Mouse (Mus musculus) lung, postnatal 0 days (tissue): ENCODE measurements around the gene Prss33. TPM values are rescaled to one million over a fixed set of nuclear protein-coding genes. Genes with fewer than 3 reads are reported as not detected.
A peak's percentile ranks its signal among the peaks of the same experiment; 100 is the strongest.

ENCODE experiments used
- ATAC-seq: fragments of 200-750 bp; cut with Nextera tagmentation; 2 replicates; pipeline ENCODE4 v1.8.0; 2017; ENCODE audit warnings: moderate library complexity
- DNase-seq: peaks from one replicate; pipeline ENCODE4 v3.0.0-alpha.2; 2016; ENCODE audit warnings: low spot score
- H3K27ac ChIP-seq: fragments of 300-500 bp; sonication (generic); 2 replicates; pipeline ENCODE4 v1.5.1; 2014; ENCODE audit warnings: antibody characterized with exemption, mild to moderate bottlenecking, low read length, mixed read lengths
- H3K27me3 ChIP-seq: fragments of 300-500 bp; sonication (generic); replicated peaks from 2 replicates; pipeline ENCODE4 v1.6.1; 2014; ENCODE audit warnings: low read length, mixed read lengths; ENCODE audit not compliant: insufficient read depth
- H3K36me3 ChIP-seq: fragments of 300-500 bp; sonication (generic); 2 replicates; pipeline ENCODE4 v1.6.1; 2014; ENCODE audit warnings: low read length, mixed read lengths; ENCODE audit not compliant: insufficient read depth
- H3K4me1 ChIP-seq: fragments of 300-500 bp; sonication (generic); 2 replicates; pipeline ENCODE4 v1.6.1; 2014; ENCODE audit warnings: antibody characterized with exemption, low read depth, low read length, mixed read lengths; ENCODE audit not compliant: insufficient read depth
- H3K4me2 ChIP-seq: fragments of 300-500 bp; sonication (generic); replicated peaks from 2 replicates; pipeline ENCODE4 v1.6.1; 2014; ENCODE audit warnings: low read depth, mild to moderate bottlenecking, low read length, moderate library complexity, mixed read lengths
- H3K4me3 ChIP-seq: fragments of 300-500 bp; sonication (generic); 2 replicates; pipeline ENCODE4 v1.5.1; 2014; ENCODE audit warnings: low read depth, low read length
- H3K9ac ChIP-seq: fragments of 300-500 bp; sonication (generic); replicated peaks from 2 replicates; pipeline ENCODE4 v1.6.1; 2014; ENCODE audit warnings: low read depth, mild to moderate bottlenecking
- H3K9me3 ChIP-seq: fragments of 300-500 bp; sonication (generic); 2 replicates; pipeline ENCODE4 v1.6.1; 2016; ENCODE audit warnings: low read length, mixed read lengths
- CTCF ChIP-seq: IDR thresholded peaks from 2 replicates; pipeline ENCODE4 v1.5.1; 2016; ENCODE audit warnings: antibody characterized with exemption, mild to moderate bottlenecking
- EP300 ChIP-seq: IDR thresholded peaks from 2 replicates; pipeline ENCODE4 v1.6.1; 2016; ENCODE audit warnings: antibody characterized with exemption, mild to moderate bottlenecking, control low read depth
- WGBS: fragments of 180-500 bp; shearing (Covaris S2); extraction: QIAGEN DNeasy Blood & Tissue Kit; methylation state at CpG from one replicate; pipeline ENCODE4 v1.1.7; 2014; 5-methylcytosine and 5-hydroxymethylcytosine counted together
- polyA plus RNA-seq: library from polyadenylated mRNA; unstranded; fragments of >200 nt; fragmentation: Nextera tagmentation; extraction: Ambion mirVana; gene quantifications from 2 replicates; pipeline ENCODE4 v1.2.1, GENCODE M21; 2015

The Prss33 gene
- polyA plus RNA-seq, 1 experiment from 2014 or later: not detected

GRCm38 (mm10) chr17:23804426-23805085 lies 31.3 kb downstream of the Prss33 start:
- H3K4me1 ChIP-seq: peaks cover 3% of the 10 kb centered on the region; the same call in 1 of the 2 replicates
- H3K27me3 ChIP-seq: no peaks in the 10 kb centered on the region
- H3K27ac ChIP-seq: peak overlapping the region; percentile 97
- H3K9ac ChIP-seq: peak overlapping the region; percentile 91
- H3K9me3 ChIP-seq: no peaks in the 10 kb centered on the region
- DNase-seq: peak; percentile 43
- peak overlapping the region; percentile 82 for H3K4me3 ChIP-seq
- peak overlapping the region; percentile 75 for H3K4me2 ChIP-seq
- TF ChIP-seq EP300 (no peak), CTCF (no peak)
- no peak for ATAC-seq
- WGBS: 1% methylated on average over 8 of the region's 8 CpGs
- H3K36me3 ChIP-seq: peaks cover 12% of the 10 kb centered on the region; the same call in 1 of the 2 replicates

GRCm38 (mm10) chr17:23803366-23804041 lies 32.4 kb downstream of the Prss33 start:
- H3K27me3 ChIP-seq: no peaks in the 10 kb centered on the region
- under 1% methylated on average over 34 of the region's 83 CpGs for WGBS
- H3K9me3 ChIP-seq: no peaks in the 10 kb centered on the region
- DNase-seq: peak; percentile 91
- peak overlapping the region; percentile 91 for H3K9ac ChIP-seq
- peak overlapping the region; percentile 97 for H3K27ac ChIP-seq
- H3K4me2 ChIP-seq: peak overlapping the region; percentile 75
- H3K4me3 ChIP-seq: peak overlapping the region; percentile 82
- peaks cover 3% of the 10 kb centered on the region; the same call in 1 of the 2 replicates for H3K36me3 ChIP-seq
- ATAC-seq: peak; percentile 65
- TF ChIP-seq CTCF: no peak
- TF ChIP-seq EP300: no peak
- peaks cover 3% of the 10 kb centered on the region; the same call in 1 of the 2 replicates for H3K4me1 ChIP-seq

GRCm38 (mm10) chr17:23802746-23803365 lies 33.0 kb downstream of the Prss33 start:
- DNase-seq (peak; percentile 100), ATAC-seq (peak; percentile 98)
- peak overlapping the region; percentile 82 for H3K4me3 ChIP-seq
- H3K4me1 ChIP-seq: peaks cover 3% of the 10 kb centered on the region; the same call in 1 of the 2 replicates
- under 1% methylated on average over 59 of the region's 60 CpGs for WGBS
- no peaks in the 10 kb centered on the region for H3K9me3 ChIP-seq
- TF ChIP-seq CTCF (peak; percentile 27; the same call in 1 of the 2 replicates), EP300 (no peak)
- H3K36me3 ChIP-seq: no peaks in the 10 kb centered on the region
- peak overlapping the region; percentile 91 for H3K9ac ChIP-seq
- peak overlapping the region; percentile 75 for H3K4me2 ChIP-seq
- no peaks in the 10 kb centered on the region for H3K27me3 ChIP-seq
- peak overlapping the region; percentile 97 for H3K27ac ChIP-seq

- no peak for TF ChIP-seq EP300
- no peak for TF ChIP-seq CTCF
Measured at GRCm38 (mm10) chr17:23801627-23802026, 34.2 kb downstream of the Prss33 start.

GRCm38 (mm10) chr17:23797316-23797715 lies 38.5 kb downstream of the Prss33 start:
- DNase-seq: no peak
- TF ChIP-seq EP300: no peak
- no peak for TF ChIP-seq CTCF
- Histone ChIP-seq H3K27me3 (no peaks in the 10 kb centered on the region), H3K9ac (no peak overlapping the region), H3K4me2 (no peak overlapping the region), H3K27ac (no peak overlapping the region), H3K36me3 (no peaks in the 10 kb centered on the region), H3K4me1 (no peaks in the 10 kb centered on the region), H3K9me3 (no peaks in the 10 kb centered on the region), H3K4me3 (no peak overlapping the region)
- no peak for ATAC-seq
- WGBS: 69% methylated on average over 7 of the region's 7 CpGs

More at GRCm38 (mm10) chr17:23801627-23802026, 34.2 kb downstream of the Prss33 start:
- no peak overlapping the region for H3K4me3 ChIP-seq
- H3K9me3 ChIP-seq: no peaks in the 10 kb centered on the region
- H3K36me3 ChIP-seq: no peaks in the 10 kb centered on the region
- H3K4me2 ChIP-seq: no peak overlapping the region
- no peak overlapping the region for H3K9ac ChIP-seq
- DNase-seq (no peak), ATAC-seq (no peak)
- 93% methylated on average over 10 of the region's 10 CpGs for WGBS
- H3K27ac ChIP-seq: no peak overlapping the region
- peaks cover 3% of the 10 kb centered on the region; the same call in 1 of the 2 replicates for H3K4me1 ChIP-seq
- H3K27me3 ChIP-seq: no peaks in the 10 kb centered on the region

GRCm38 (mm10) chr17:23795323-23795722 lies 40.5 kb downstream of the Prss33 start:
- ATAC-seq (no peak), DNase-seq (no peak)
- Histone ChIP-seq H3K9ac (no peak overlapping the region), H3K4me1 (peaks cover 5% of the 10 kb centered on the region; the same call in 1 of the 2 replicates), H3K4me2 (no peak overlapping the region), H3K36me3 (no peaks in the 10 kb centered on the region), H3K4me3 (no peak overlapping the region), H3K27me3 (no peaks in the 10 kb centered on the region), H3K9me3 (no peaks in the 10 kb centered on the region), H3K27ac (no peak overlapping the region)
- TF ChIP-seq EP300 (no peak), CTCF (no peak)
- 92% methylated on average over 8 of the region's 8 CpGs for WGBS
